Mouse (Mus musculus) adrenal gland, postnatal 4 days (tissue): ENCODE measurements around the gene Dlgap5. TPM values are rescaled to one million over a fixed set of nuclear protein-coding genes. Genes with fewer than 3 reads are reported as not detected.

Experiments
- DNase-seq, 2 experiments: peaks; one replicate each; pipeline ENCODE4 v3.0.0; 2021 to 2022; ENCODE audit warnings: low spot score in 2 of 2, mixed read lengths in 2 of 2
- total RNA-seq, 2 experiments: library from RNA; stranded (reverse); gene quantifications; 2 replicates each; pipeline ENCODE4 v1.2.3; 2021

Dlgap5 gene
- total RNA-seq, 2 experiments from 2014 or later, result 20.6 to 26.8 TPM

GRCm38 (mm10) chr14:47354111-47354577 lies 64.1 kb downstream of the Dlgap5 start:
- DNase-seq, result no peak

- DNase-seq, result no peak
Observed at GRCm38 (mm10) chr14:47353240-47353639, 65.0 kb downstream of the Dlgap5 start.

- no peak for DNase-seq
Observed at GRCm38 (mm10) chr14:47352272-47352671, 65.9 kb downstream of the Dlgap5 start.

- DNase-seq, result no peak
Observed at GRCm38 (mm10) chr14:47350974-47351373, 67.2 kb downstream of the Dlgap5 start.

- no peak for DNase-seq
Observed at GRCm38 (mm10) chr14:47346715-47347114, 71.5 kb downstream of the Dlgap5 start.

- no peak for DNase-seq
Observed at GRCm38 (mm10) chr14:47341811-47342291, 76.4 kb downstream of the Dlgap5 start.

GRCm38 (mm10) chr14:47340231-47340925 lies 77.8 kb downstream of the Dlgap5 start:
- DNase-seq, result no peak

Other genes starting within 250 kb of the Dlgap5 start
- gene Gch1, start 229.0 kb downstream of the Dlgap5 start, total RNA-seq, result 10 to 100 TPM; 42.3 to 43.9 TPM
- gene Wdhd1, start 141.6 kb downstream of the Dlgap5 start, total RNA-seq, result 10 to 100 TPM; 14.9 to 15.7 TPM
- 10 to 100 TPM; 19.2 to 23.9 TPM for gene Socs4, start 141.5 kb downstream of the Dlgap5 start, total RNA-seq
- gene Mapk1ip1l, start 120.1 kb downstream of the Dlgap5 start, total RNA-seq, result 100 to 1,000 TPM; 106 to 110 TPM
- gene Lgals3, start 50.7 kb downstream of the Dlgap5 start, total RNA-seq, result 10 to 100 TPM in 1 of 2 experiments, 1 to 10 TPM in 1; 5.9 to 11.8 TPM
- 10 to 100 TPM; 30.0 to 30.6 TPM for gene Fbxo34, start 32.0 kb upstream of the Dlgap5 start, total RNA-seq
- gene Atg14, start 152.2 kb upstream of the Dlgap5 start, total RNA-seq, result 10 to 100 TPM; 20.9 to 24.9 TPM
- 10 to 100 TPM; 86.4 to 89.8 TPM for gene Ktn1, start 230.0 kb upstream of the Dlgap5 start, total RNA-seq